Mouse (Mus musculus) mouse trophoblast stem cell (cell line): ENCODE measurements around the gene Fam161a.
"Not testable (repeated sequence)": the region's sequence is repeated elsewhere in the genome, so short reads cannot be mapped to it uniquely, and the experiment has no call there.

Experiments used
- in situ Hi-C, 2 experiments: fragments of 300-500 bp; cut with MseI, MboI; formaldehyde crosslinking; loops; 2 replicates in 1 of 2; 3 replicates in 1 of 2; pipeline ENCODE4 v1.15.1; 2025

Gene Fam161a

DNA sequence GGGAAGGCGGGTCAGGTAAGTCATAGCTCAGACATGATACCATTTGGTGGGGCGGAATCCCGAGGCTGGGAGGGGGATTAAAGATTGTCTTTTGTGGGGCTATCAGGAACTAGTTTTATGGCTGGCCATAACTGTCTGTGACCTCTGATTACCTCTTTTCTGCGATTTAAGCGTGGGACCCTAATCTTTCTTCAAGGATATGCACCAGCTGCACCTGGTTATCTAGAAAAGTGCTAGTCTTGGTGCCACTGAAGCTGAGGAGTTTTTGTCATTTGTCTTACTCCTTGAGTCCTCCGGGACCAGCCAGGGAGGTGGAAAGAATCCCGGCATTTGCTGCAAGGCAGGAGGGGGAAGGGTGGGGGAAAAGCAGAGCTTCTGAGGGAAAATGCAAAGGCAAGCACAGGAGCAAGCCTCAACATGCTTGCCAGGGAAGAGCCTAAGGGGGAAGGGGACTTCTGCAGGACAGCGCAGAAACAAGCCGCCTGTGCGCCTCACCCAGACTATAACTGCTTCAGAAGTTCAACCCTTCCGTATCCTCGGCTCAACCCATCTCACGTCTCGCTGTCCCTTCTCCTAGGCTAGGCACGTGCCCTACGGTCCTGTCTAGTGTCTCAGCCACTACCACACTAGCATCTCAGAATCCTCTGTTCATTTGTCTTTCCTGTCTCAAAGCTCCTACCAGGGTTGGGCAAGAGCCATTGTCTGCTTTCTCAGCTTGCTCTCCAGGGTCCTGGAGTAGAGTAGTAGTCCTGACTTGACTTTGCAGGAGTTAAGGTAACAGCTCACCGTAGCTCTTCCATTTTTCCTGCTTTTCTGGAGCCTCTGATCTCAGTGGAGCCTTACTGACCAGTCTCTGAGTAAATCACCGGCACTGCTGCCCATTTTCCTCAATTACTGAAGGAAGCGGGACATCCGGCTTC lies 40.6 kb downstream of the Fam161a start:
- in situ Hi-C loops = no loop called here

GRCm38 (mm10) chr11:23049642-23050041 lies 42.3 kb downstream of the Fam161a start:
- in situ Hi-C loops = no loop called here

DNA sequence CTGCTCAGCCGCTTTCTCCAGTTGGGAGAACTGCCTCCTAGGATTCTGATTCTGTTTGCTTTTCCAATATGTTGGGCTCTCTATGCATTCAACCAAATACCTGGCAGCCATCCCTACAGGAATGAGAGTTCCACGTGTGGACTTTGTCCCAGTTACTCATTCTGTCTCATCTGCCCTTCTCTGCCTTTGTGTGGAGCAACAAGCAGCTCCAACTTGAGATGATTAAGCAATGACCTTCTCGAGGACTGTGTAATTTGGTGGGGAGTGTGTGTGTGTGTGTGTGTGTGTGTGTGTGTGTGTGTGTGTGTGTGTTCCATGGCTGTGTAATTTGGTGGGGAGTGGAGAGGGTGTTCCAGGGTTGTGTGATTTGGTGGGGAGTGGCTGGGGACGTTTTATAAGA lies 45.0 kb downstream of the Fam161a start:
- in situ Hi-C loops = no loop called here

DNA sequence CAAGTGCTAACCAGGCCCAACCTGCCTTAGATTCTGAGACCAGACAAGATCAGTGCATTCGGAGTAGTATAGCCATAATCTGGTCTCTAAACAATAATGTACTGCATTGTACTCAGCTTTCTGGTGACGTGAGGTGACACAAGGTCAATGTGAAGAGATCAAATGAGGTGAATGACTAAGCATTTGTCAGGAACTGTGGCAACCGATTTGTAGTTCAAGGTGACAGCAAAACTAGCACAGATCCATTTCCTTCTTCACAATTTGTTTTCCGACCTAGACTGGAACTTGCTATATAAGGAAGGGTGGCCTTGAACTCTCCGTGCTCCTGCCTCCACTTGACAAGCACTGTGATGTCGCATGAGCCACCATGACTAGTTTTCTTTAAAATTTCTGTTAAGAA lies 55.8 kb downstream of the Fam161a start:
- in situ Hi-C loops = no loop called here

- in situ Hi-C loops = no loop called here
These were observed 56.5 kb downstream of the Fam161a start for GRCm38 (mm10) chr11:23063857-23064256.

GRCm38 (mm10) chr11:23064276-23064675 lies 56.9 kb downstream of the Fam161a start:
- in situ Hi-C loops = not testable (repeated sequence)

GRCm38 (mm10) chr11:23065167-23065668 lies 57.9 kb downstream of the Fam161a start:
- in situ Hi-C loops = no loop called here

GRCm38 (mm10) chr11:23067395-23068136 lies 60.2 kb downstream of the Fam161a start:
- in situ Hi-C loops = no loop called here

DNA sequence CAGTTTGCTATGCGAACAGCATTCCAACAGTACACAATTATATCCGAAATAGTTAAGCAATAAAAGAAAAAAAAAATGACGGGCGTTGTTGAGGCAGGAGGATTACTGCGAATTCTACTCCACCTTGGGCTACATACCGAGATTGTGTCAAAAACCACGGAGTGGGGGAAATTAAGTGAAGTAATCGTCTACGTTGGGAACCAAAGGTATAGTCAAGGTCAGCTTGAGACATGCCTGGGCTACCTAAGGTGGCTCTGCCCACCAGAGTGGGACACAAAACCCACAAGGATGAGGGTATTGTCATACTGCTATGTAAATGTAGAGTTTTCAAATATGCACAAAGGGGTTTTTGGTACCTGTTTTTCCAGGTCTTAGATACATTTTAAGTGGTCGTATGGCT lies 60.9 kb downstream of the Fam161a start:
- in situ Hi-C loops = no loop called here

DNA sequence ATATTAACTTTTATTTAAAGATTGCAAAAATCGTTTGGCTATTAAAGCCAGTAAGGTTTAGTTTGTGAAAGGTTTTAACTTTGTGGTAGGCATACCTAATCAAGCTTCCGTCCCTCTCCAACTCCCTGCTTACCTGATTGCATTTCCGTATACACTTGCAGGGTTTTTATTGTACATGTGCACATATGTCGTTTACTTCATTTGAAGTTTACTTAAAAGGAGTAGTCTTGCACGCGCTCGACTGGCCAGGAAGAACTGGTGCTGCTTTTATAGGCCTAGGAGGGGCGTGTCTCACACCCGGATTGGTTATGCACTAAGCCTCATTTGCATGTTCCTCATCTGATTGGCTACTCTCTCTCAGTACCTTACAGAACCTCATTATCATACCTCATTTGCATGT lies 61.7 kb downstream of the Fam161a start:
- in situ Hi-C loops = not testable (repeated sequence)

- in situ Hi-C loops = no loop called here
These were observed 67.5 kb downstream of the Fam161a start for GRCm38 (mm10) chr11:23074841-23075240.

DNA sequence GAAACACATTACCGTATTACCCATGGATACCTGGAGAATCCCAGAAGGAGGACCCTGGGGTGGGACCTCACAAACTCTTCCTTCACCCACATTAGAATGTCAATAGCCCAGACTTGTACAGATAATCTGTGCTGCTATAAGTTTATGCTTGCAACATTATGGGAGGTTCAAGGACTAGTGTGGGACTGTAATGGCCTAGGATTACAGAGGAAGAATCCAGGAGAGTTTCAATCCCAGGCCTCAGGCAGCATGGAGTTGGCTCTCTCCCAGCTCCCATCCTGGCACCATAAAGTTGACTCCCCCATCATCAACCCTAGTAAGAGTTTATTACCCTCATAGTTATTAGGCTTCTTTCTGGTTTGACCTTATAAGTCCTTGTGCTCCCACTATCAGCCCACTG lies 71.2 kb downstream of the Fam161a start:
- in situ Hi-C loops = no loop called here
